Mouse (Mus musculus): ENCODE data around the gene Gm27027.

The Gm27027 gene

GRCm38 (mm10) chr2:93927701-93928437, 68.3 kb downstream of the Gm27027 start:
- DNase-seq (ENCODE audit: low spot score), result no peak

GRCm38 (mm10) chr2:93926141-93926540, 70.0 kb downstream of the Gm27027 start:
- no peak for DNase-seq (ENCODE audit: low spot score)

GRCm38 (mm10) chr2:93919093-93919492, 77.1 kb downstream of the Gm27027 start:
- no peak for DNase-seq (ENCODE audit: low spot score)

- DNase-seq (ENCODE audit: low spot score), result no peak
Measured at GRCm38 (mm10) chr2:93913552-93913951, 82.6 kb downstream of the Gm27027 start.

GRCm38 (mm10) chr2:93911942-93912341, 84.2 kb downstream of the Gm27027 start:
- peak; percentile 20 for DNase-seq (ENCODE audit: low spot score)

- no peak for DNase-seq (ENCODE audit: low spot score)
Measured at GRCm38 (mm10) chr2:93909716-93910115, 86.4 kb downstream of the Gm27027 start.

- no peak for DNase-seq (ENCODE audit: low spot score)
Measured at GRCm38 (mm10) chr2:93907519-93908294, 88.4 kb downstream of the Gm27027 start.

Measured in ovary, postnatal 14 days (tissue).